Mouse (Mus musculus) mammary gland, adult 2 months (tissue): ENCODE data around the gene Esp6. TPM values are rescaled to one million over a fixed set of nuclear protein-coding genes. Genes with fewer than 3 reads are reported as not detected.

ENCODE experiments used
- polyA plus RNA-seq: library from polyadenylated mRNA; depleted of rRNA; stranded (reverse); fragments of >200 nt; gene quantifications from 2 replicates; pipeline ENCODE4 v1.2.3, GENCODE M21; 2012; ENCODE audit warnings: low replicate concordance; rRNA removed

The Esp6 gene
- not detected in 2 replicates for polyA plus RNA-seq

GRCm38 (mm10) chr17:40561207-40561606, at the start of gene Esp6:
Esp6 (plus strand) TSS chr17:40561507.

GRCm38 (mm10) chr17:40519818-40520217, 41.5 kb upstream of the Esp6 start, which contains the start of gene Esp8:
Esp8 (plus strand) TSS chr17:40520022.

GRCm38 (mm10) chr17:40598294-40598693, 37.0 kb downstream of the Esp6 start, which contains the start of gene Esp4:
Esp4 (plus strand) TSS chr17:40598594.

Other genes starting within 250 kb of the Esp6 start
- gene Crisp1, start 242.3 kb upstream of the Esp6 start, polyA plus RNA-seq: not detected in 2 replicates
- not detected in 2 replicates for gene Esp8, start 41.5 kb upstream of the Esp6 start, polyA plus RNA-seq
- gene Esp4, start 37.1 kb downstream of the Esp6 start, polyA plus RNA-seq: not detected in 2 replicates
- not detected in 2 replicates for gene Esp3, start 70.6 kb downstream of the Esp6 start, polyA plus RNA-seq
- not detected in 2 replicates for gene Esp1, start 165.6 kb downstream of the Esp6 start, polyA plus RNA-seq
- gene Crisp2, start 245.5 kb downstream of the Esp6 start, polyA plus RNA-seq: not detected in 2 replicates
- not detected in 2 replicates for gene Rhag, start 249.6 kb downstream of the Esp6 start, polyA plus RNA-seq